Mouse (Mus musculus): Measurements from ENCODE around the gene Prr14. TPM values are rescaled to one million over a fixed set of nuclear protein-coding genes. Genes with fewer than 3 reads are reported as not detected.

The Prr14 gene
- polyA plus RNA-seq, 3 experiments from 2014 or later = 151 to 194 (median 184) TPM

- ATAC-seq = peak; percentile 66
Observed at GRCm38 (mm10) chr7:127512231-127513015, 53.0 kb downstream of the Prr14 start.

GRCm38 (mm10) chr7:127513016-127513390 is 53.6 kb downstream of the Prr14 start:
- ATAC-seq = no peak

GRCm38 (mm10) chr7:127513781-127514180 is 54.4 kb downstream of the Prr14 start:
- no peak for ATAC-seq

- no peak for ATAC-seq
Observed at GRCm38 (mm10) chr7:127515846-127516245, 56.4 kb downstream of the Prr14 start.

GRCm38 (mm10) chr7:127516344-127516743 is 56.9 kb downstream of the Prr14 start:
- no peak for ATAC-seq

- ATAC-seq = no peak
Observed at GRCm38 (mm10) chr7:127519284-127519683, 59.9 kb downstream of the Prr14 start, which contains the start of gene Gm42715. Gene Gm42715 (plus strand): TSS chr7:127519584.

Other genes with a start within 250 kb of the Prr14 start
- gene Zfp553, start 226.6 kb upstream of the Prr14 start, polyA plus RNA-seq (2017; shearing (Covaris generic)) = 1 to 10 TPM; 3.3 to 6.8 (median 4.6) TPM
- 100 to 1,000 TPM; 783 to 927 (median 807) TPM for gene Sept1, start 226.5 kb upstream of the Prr14 start, polyA plus RNA-seq (2017; shearing (Covaris generic))
- 1 to 10 TPM in 1 of 3 experiments, under 1 TPM in 1, not detected in 1; 0.46 to 1.5 TPM for gene Zfp771, start 215.3 kb upstream of the Prr14 start, polyA plus RNA-seq (2017; shearing (Covaris generic))
- 10 to 100 TPM; 37.2 to 88.3 (median 51.2) TPM for gene Dctpp1, start 198.9 kb upstream of the Prr14 start, polyA plus RNA-seq (2017; shearing (Covaris generic))
- gene Sephs2, start 185.6 kb upstream of the Prr14 start, polyA plus RNA-seq (2017; shearing (Covaris generic)) = 10 to 100 TPM; 19.4 to 45.4 (median 28.6) TPM
- gene Itgal, start 163.4 kb upstream of the Prr14 start, polyA plus RNA-seq (2017; shearing (Covaris generic)) = 100 to 1,000 TPM; 201 to 247 (median 214) TPM
- gene Zfp768, start 114.0 kb upstream of the Prr14 start, polyA plus RNA-seq (2017; shearing (Covaris generic)) = under 1 TPM in 1 of 3 experiments, not detected in 2; 0.28 TPM
- 10 to 100 TPM in 2 of 3 experiments, 1 to 10 TPM in 1; 9.9 to 11.0 (median 10.6) TPM for gene Zfp747, start 83.6 kb upstream of the Prr14 start, polyA plus RNA-seq (2017; shearing (Covaris generic))
- gene 9130019O22Rik, start 72.4 kb upstream of the Prr14 start, polyA plus RNA-seq (2017; shearing (Covaris generic)) = 1 to 10 TPM; 4.8 to 8.8 (median 6.5) TPM
- 1 to 10 TPM; 4.0 to 7.8 (median 5.4) TPM for gene E430018J23Rik, start 66.0 kb upstream of the Prr14 start, polyA plus RNA-seq (2017; shearing (Covaris generic))
- 1 to 10 TPM; 3.6 to 7.5 (median 6.1) TPM for gene Zfp764, start 52.8 kb upstream of the Prr14 start, polyA plus RNA-seq (2017; shearing (Covaris generic))
- gene Zfp688, start 37.5 kb upstream of the Prr14 start, polyA plus RNA-seq (2017; shearing (Covaris generic)) = 10 to 100 TPM; 15.5 to 20.4 (median 16.4) TPM
- 1 to 10 TPM; 4.3 to 5.0 (median 4.7) TPM for gene Zfp689, start 10.5 kb upstream of the Prr14 start, polyA plus RNA-seq (2017; shearing (Covaris generic))
- gene Fbrs, start 19.6 kb downstream of the Prr14 start, polyA plus RNA-seq (2017; shearing (Covaris generic)) = 10 to 100 TPM; 17.7 to 30.0 (median 19.5) TPM
- 10 to 100 TPM in 1 of 3 experiments, 1 to 10 TPM in 2; 6.2 to 19.0 (median 9.0) TPM for gene Srcap, start 52.4 kb downstream of the Prr14 start, polyA plus RNA-seq (2017; shearing (Covaris generic))
- gene Gm42715, start 60.0 kb downstream of the Prr14 start, polyA plus RNA-seq (2017; shearing (Covaris generic)) = 10 to 100 TPM; 22.6 to 29.7 (median 25.3) TPM
- 10 to 100 TPM; 30.0 to 46.0 (median 34.3) TPM for gene Tmem265, start 101.8 kb downstream of the Prr14 start, polyA plus RNA-seq (2017; shearing (Covaris generic))
- 100 to 1,000 TPM in 1 of 3 experiments, 10 to 100 TPM in 2; 75.0 to 116 (median 93.2) TPM for gene Phkg2, start 113.7 kb downstream of the Prr14 start, polyA plus RNA-seq (2017; shearing (Covaris generic))
- gene Ccdc189, start 129.0 kb downstream of the Prr14 start, polyA plus RNA-seq (2017; shearing (Covaris generic)) = 1 to 10 TPM in 1 of 3 experiments, under 1 TPM in 2; 0.21 to 1.3 (median 0.72) TPM
- 10 to 100 TPM; 24.0 to 30.6 (median 29.7) TPM for gene Rnf40, start 129.2 kb downstream of the Prr14 start, polyA plus RNA-seq (2017; shearing (Covaris generic))
- gene Zfp629, start 156.2 kb downstream of the Prr14 start, polyA plus RNA-seq (2017; shearing (Covaris generic)) = under 1 TPM in 2 of 3 experiments, not detected in 1; 0.74 to 0.92 TPM
- 10 to 100 TPM in 1 of 3 experiments, 1 to 10 TPM in 2; 3.2 to 10.9 (median 4.9) TPM for gene Bcl7c, start 249.3 kb downstream of the Prr14 start, polyA plus RNA-seq (2017; shearing (Covaris generic))